Mouse (Mus musculus): ENCODE measurements around the gene D330020A13Rik. TPM values are rescaled to one million over a fixed set of nuclear protein-coding genes. Genes with fewer than 3 reads are reported as not detected.
A peak's percentile ranks its signal among the peaks of the same experiment; 100 is the strongest.

D330020A13Rik gene
- not detected in 2 replicates for polyA plus RNA-seq (2014; fragmentation: Nextera tagmentation; extraction: Ambion mirVana)

- ATAC-seq (ENCODE audit: low FRiP score): peak; percentile 79
- H3K27ac ChIP-seq (ENCODE audit: low read depth, low read length): no peak within 1 kb of the TSS
- H3K4me2 ChIP-seq: peak within 1 kb of the TSS; percentile 99
- H3K4me3 ChIP-seq (ENCODE audit: low read depth, low read length): peak within 1 kb of the TSS; percentile 65
- peak within 1 kb of the TSS; percentile 59 for H3K9ac ChIP-seq (ENCODE audit: low read length)
- WGBS: under 1% methylated on average over 72 of the region's 79 CpGs
- no peaks in the 10 kb centered on the region for H3K9me3 ChIP-seq (ENCODE audit: control insufficient read depth, low read length)
- DNase-seq (ENCODE audit: low spot score, missing footprints): peak; percentile 95
- H3K27me3 ChIP-seq (ENCODE audit: control insufficient read depth, insufficient read depth, low read length): peaks cover 30% of the 10 kb centered on the region
- H3K36me3 ChIP-seq (ENCODE audit: control insufficient read depth, insufficient read depth, low read length): no peaks in the 10 kb centered on the region
- peaks cover 4% of the 10 kb centered on the region for H3K4me1 ChIP-seq (ENCODE audit: control insufficient read depth, insufficient read depth, low read length)
Measured at GRCm38 (mm10) chr6:120294056-120294784, at the start of gene D330020A13Rik, which contains the start of gene B4galnt3. Gene D330020A13Rik, plus strand, starts transcription at chr6:120294364. Gene B4galnt3, minus strand, starts transcription at chr6:120294559.

GRCm38 (mm10) chr6:120246676-120247075 is 47.5 kb upstream of the D330020A13Rik start:
- no peak for ATAC-seq (ENCODE audit: low FRiP score)
- H3K27me3 ChIP-seq (ENCODE audit: control insufficient read depth, insufficient read depth, low read length): no peaks in the 10 kb centered on the region
- H3K36me3 ChIP-seq (ENCODE audit: control insufficient read depth, insufficient read depth, low read length): no peaks in the 10 kb centered on the region
- H3K4me1 ChIP-seq (ENCODE audit: control insufficient read depth, insufficient read depth, low read length): no peaks in the 10 kb centered on the region
- no peak overlapping the region for H3K9ac ChIP-seq (ENCODE audit: low read length)
- 88% methylated on average over 5 of the region's 5 CpGs for WGBS
- DNase-seq (ENCODE audit: low spot score, missing footprints): no peak
- no peak overlapping the region for H3K27ac ChIP-seq (ENCODE audit: low read depth, low read length)
- no peak overlapping the region for H3K4me3 ChIP-seq (ENCODE audit: low read depth, low read length)
- no peak overlapping the region for H3K4me2 ChIP-seq
- H3K9me3 ChIP-seq (ENCODE audit: control insufficient read depth, low read length): no peaks in the 10 kb centered on the region

- no peaks in the 10 kb centered on the region for H3K27me3 ChIP-seq (ENCODE audit: control insufficient read depth, insufficient read depth, low read length)
- H3K9ac ChIP-seq (ENCODE audit: low read length): no peak overlapping the region
- no peak overlapping the region for H3K27ac ChIP-seq (ENCODE audit: low read depth, low read length)
- no peaks in the 10 kb centered on the region for H3K36me3 ChIP-seq (ENCODE audit: control insufficient read depth, insufficient read depth, low read length)
- H3K4me2 ChIP-seq: no peak overlapping the region
- no peak for DNase-seq (ENCODE audit: low spot score, missing footprints)
- 80% methylated on average over 5 of the region's 5 CpGs for WGBS
- no peak overlapping the region for H3K4me3 ChIP-seq (ENCODE audit: low read depth, low read length)
- no peaks in the 10 kb centered on the region for H3K4me1 ChIP-seq (ENCODE audit: control insufficient read depth, insufficient read depth, low read length)
- ATAC-seq (ENCODE audit: low FRiP score): no peak
- no peaks in the 10 kb centered on the region for H3K9me3 ChIP-seq (ENCODE audit: control insufficient read depth, low read length)
Measured at GRCm38 (mm10) chr6:120249831-120250230, 44.3 kb upstream of the D330020A13Rik start.

DNA sequence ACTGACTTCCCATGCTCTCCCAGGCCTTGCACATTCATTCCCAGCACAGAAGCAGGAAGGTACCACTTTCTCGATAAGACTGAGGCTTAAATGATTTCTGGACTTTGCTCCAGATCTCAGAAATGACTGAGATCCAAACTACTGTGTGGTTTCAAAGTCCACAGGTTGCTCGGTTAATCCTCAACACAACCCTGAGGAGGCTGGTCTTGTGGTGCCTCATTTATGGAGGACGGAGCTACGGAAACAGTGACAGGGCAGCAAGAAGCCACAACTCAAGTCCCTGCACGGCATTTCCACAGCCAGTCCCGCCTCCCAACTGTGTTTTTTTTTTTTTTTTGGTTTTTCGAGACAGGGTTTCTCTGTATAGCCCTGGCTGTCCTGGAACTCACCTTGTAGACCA is 43.2 kb upstream of the D330020A13Rik start:
- DNase-seq (ENCODE audit: low spot score, missing footprints) (no peak), ATAC-seq (ENCODE audit: low FRiP score) (no peak)
- Histone ChIP-seq H3K27me3 (ENCODE audit: control insufficient read depth, insufficient read depth, low read length) (no peaks in the 10 kb centered on the region), H3K4me3 (ENCODE audit: low read depth, low read length) (no peak overlapping the region), H3K4me2 (no peak overlapping the region), H3K36me3 (ENCODE audit: control insufficient read depth, insufficient read depth, low read length) (no peaks in the 10 kb centered on the region), H3K9ac (ENCODE audit: low read length) (no peak overlapping the region), H3K27ac (ENCODE audit: low read depth, low read length) (no peak overlapping the region), H3K9me3 (ENCODE audit: control insufficient read depth, low read length) (no peaks in the 10 kb centered on the region), H3K4me1 (ENCODE audit: control insufficient read depth, insufficient read depth, low read length) (no peaks in the 10 kb centered on the region)
- 90% methylated on average over 7 of the region's 7 CpGs for WGBS

GRCm38 (mm10) chr6:120252741-120253140 is 41.4 kb upstream of the D330020A13Rik start:
- no peaks in the 10 kb centered on the region for H3K27me3 ChIP-seq (ENCODE audit: control insufficient read depth, insufficient read depth, low read length)
- H3K36me3 ChIP-seq (ENCODE audit: control insufficient read depth, insufficient read depth, low read length): no peaks in the 10 kb centered on the region
- H3K4me2 ChIP-seq: no peak overlapping the region
- H3K9ac ChIP-seq (ENCODE audit: low read length): no peak overlapping the region
- no peaks in the 10 kb centered on the region for H3K4me1 ChIP-seq (ENCODE audit: control insufficient read depth, insufficient read depth, low read length)
- no peaks in the 10 kb centered on the region for H3K9me3 ChIP-seq (ENCODE audit: control insufficient read depth, low read length)
- no peak overlapping the region for H3K27ac ChIP-seq (ENCODE audit: low read depth, low read length)
- no peak for DNase-seq (ENCODE audit: low spot score, missing footprints)
- no peak for ATAC-seq (ENCODE audit: low FRiP score)
- WGBS: 88% methylated on average over 2 of the region's 2 CpGs
- H3K4me3 ChIP-seq (ENCODE audit: low read depth, low read length): no peak overlapping the region

GRCm38 (mm10) chr6:120254640-120255039 is 39.5 kb upstream of the D330020A13Rik start:
- Histone ChIP-seq H3K36me3 (ENCODE audit: control insufficient read depth, insufficient read depth, low read length) (no peaks in the 10 kb centered on the region), H3K27ac (ENCODE audit: low read depth, low read length) (no peak overlapping the region), H3K9me3 (ENCODE audit: control insufficient read depth, low read length) (no peaks in the 10 kb centered on the region), H3K9ac (ENCODE audit: low read length) (no peak overlapping the region), H3K4me1 (ENCODE audit: control insufficient read depth, insufficient read depth, low read length) (no peaks in the 10 kb centered on the region), H3K4me3 (ENCODE audit: low read depth, low read length) (no peak overlapping the region), H3K27me3 (ENCODE audit: control insufficient read depth, insufficient read depth, low read length) (no peaks in the 10 kb centered on the region), H3K4me2 (no peak overlapping the region)
- ATAC-seq (ENCODE audit: low FRiP score) (no peak), DNase-seq (ENCODE audit: low spot score, missing footprints) (no peak)
- 61% methylated on average over 4 of the region's 4 CpGs for WGBS

- H3K27ac ChIP-seq (ENCODE audit: low read depth, low read length): no peak overlapping the region
- no peak overlapping the region for H3K4me3 ChIP-seq (ENCODE audit: low read depth, low read length)
- no peak for ATAC-seq (ENCODE audit: low FRiP score)
- H3K9me3 ChIP-seq (ENCODE audit: control insufficient read depth, low read length): no peaks in the 10 kb centered on the region
- no peak overlapping the region for H3K4me2 ChIP-seq
- H3K36me3 ChIP-seq (ENCODE audit: control insufficient read depth, insufficient read depth, low read length): no peaks in the 10 kb centered on the region
- WGBS: 76% methylated on average over 4 of the region's 4 CpGs
- no peaks in the 10 kb centered on the region for H3K27me3 ChIP-seq (ENCODE audit: control insufficient read depth, insufficient read depth, low read length)
- H3K9ac ChIP-seq (ENCODE audit: low read length): no peak overlapping the region
- DNase-seq (ENCODE audit: low spot score, missing footprints): no peak
- H3K4me1 ChIP-seq (ENCODE audit: control insufficient read depth, insufficient read depth, low read length): no peaks in the 10 kb centered on the region
Measured at GRCm38 (mm10) chr6:120255144-120255543, 39.0 kb upstream of the D330020A13Rik start.

- no peaks in the 10 kb centered on the region for H3K27me3 ChIP-seq (ENCODE audit: control insufficient read depth, insufficient read depth, low read length)
- ATAC-seq (ENCODE audit: low FRiP score) (no peak), DNase-seq (ENCODE audit: low spot score, missing footprints) (no peak)
- H3K9ac ChIP-seq (ENCODE audit: low read length): no peak overlapping the region
- WGBS: 89% methylated on average over 12 of the region's 12 CpGs
- no peak overlapping the region for H3K4me2 ChIP-seq
- H3K27ac ChIP-seq (ENCODE audit: low read depth, low read length): no peak overlapping the region
- no peak overlapping the region for H3K4me3 ChIP-seq (ENCODE audit: low read depth, low read length)
- no peaks in the 10 kb centered on the region for H3K4me1 ChIP-seq (ENCODE audit: control insufficient read depth, insufficient read depth, low read length)
- no peaks in the 10 kb centered on the region for H3K36me3 ChIP-seq (ENCODE audit: control insufficient read depth, insufficient read depth, low read length)
- H3K9me3 ChIP-seq (ENCODE audit: control insufficient read depth, low read length): no peaks in the 10 kb centered on the region
Measured at GRCm38 (mm10) chr6:120255701-120256100, 38.5 kb upstream of the D330020A13Rik start.

GRCm38 (mm10) chr6:120256431-120256935 is 37.7 kb upstream of the D330020A13Rik start:
- 71% methylated on average over 5 of the region's 5 CpGs for WGBS
- H3K27ac ChIP-seq (ENCODE audit: low read depth, low read length): no peak overlapping the region
- no peak overlapping the region for H3K4me2 ChIP-seq
- no peak for DNase-seq (ENCODE audit: low spot score, missing footprints)
- no peaks in the 10 kb centered on the region for H3K9me3 ChIP-seq (ENCODE audit: control insufficient read depth, low read length)
- H3K4me1 ChIP-seq (ENCODE audit: control insufficient read depth, insufficient read depth, low read length): no peaks in the 10 kb centered on the region
- ATAC-seq (ENCODE audit: low FRiP score): no peak
- no peaks in the 10 kb centered on the region for H3K36me3 ChIP-seq (ENCODE audit: control insufficient read depth, insufficient read depth, low read length)
- no peaks in the 10 kb centered on the region for H3K27me3 ChIP-seq (ENCODE audit: control insufficient read depth, insufficient read depth, low read length)
- H3K4me3 ChIP-seq (ENCODE audit: low read depth, low read length): no peak overlapping the region
- H3K9ac ChIP-seq (ENCODE audit: low read length): no peak overlapping the region

All from midbrain, embryonic 11.5 days (tissue).